Mouse (Mus musculus) CH12F3 (cell line): Measurements from ENCODE around the gene Ndufs4.
"Not testable (repeated sequence)": the region's sequence is repeated elsewhere in the genome, so short reads cannot be mapped to it uniquely, and the experiment has no call there.

ENCODE experiments used
- in situ Hi-C: fragments of 300-500 bp; cut with MboI; formaldehyde crosslinking; loops from 2 replicates; pipeline ENCODE4 v1.14.3; 2020; ENCODE audit warnings: low sequenced_read_pairs

Ndufs4 gene

DNA sequence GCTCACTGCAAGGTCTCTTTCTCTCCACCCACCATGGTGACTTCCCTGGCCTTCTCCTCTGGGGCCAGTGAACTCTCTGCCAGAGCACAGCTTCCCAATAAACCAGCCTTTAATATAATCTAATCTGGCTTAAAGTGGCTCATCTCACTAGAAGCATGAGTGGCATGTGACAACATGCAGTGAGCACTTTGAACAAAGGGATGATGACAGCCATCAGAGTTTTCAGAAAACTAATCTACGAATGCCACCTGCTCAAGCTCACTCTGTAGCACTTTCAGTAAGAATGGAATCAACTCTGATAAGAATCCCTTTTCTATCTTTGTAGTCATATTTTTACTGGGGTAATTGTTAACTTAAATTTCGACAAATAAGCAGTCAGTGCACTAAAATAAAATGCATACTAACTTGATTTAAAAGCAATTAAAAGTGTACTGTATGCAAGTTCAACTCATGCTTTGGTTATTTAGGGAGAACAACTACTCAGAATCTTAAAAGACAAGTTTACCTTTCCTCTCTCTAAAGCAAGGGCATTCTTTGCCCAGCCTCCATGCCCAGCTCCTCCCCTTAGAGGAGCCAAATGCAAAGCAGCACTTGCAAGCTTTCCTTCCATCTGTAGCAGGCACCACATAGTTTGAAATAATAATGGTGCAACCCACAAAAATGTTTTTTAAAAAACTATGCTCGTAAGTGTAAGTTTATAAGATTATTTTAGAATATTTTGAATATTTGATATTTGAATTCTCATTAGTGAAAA, 43.7 kb downstream of the Ndufs4 start:
- in situ Hi-C loops = no loop called here

DNA sequence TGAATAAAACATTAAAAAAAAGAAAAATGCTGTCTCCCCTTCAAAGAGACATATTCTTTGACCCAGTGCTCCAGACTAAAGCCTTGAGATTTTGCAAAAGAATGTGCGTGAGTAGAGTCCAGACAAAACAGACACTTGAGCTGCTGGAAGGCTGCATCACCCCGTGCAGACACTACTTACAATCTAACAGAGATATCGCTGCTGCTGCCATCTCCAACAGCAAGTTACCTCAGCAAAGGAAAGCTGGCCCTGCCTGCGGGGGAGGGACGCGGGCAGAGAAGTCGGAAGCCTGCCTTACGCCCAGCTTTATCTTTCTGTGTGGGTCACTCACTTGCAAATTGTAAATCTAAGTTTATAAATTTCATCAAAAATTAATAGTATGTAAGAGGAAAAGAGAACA, 45.1 kb downstream of the Ndufs4 start:
- in situ Hi-C loops = no loop called here

DNA sequence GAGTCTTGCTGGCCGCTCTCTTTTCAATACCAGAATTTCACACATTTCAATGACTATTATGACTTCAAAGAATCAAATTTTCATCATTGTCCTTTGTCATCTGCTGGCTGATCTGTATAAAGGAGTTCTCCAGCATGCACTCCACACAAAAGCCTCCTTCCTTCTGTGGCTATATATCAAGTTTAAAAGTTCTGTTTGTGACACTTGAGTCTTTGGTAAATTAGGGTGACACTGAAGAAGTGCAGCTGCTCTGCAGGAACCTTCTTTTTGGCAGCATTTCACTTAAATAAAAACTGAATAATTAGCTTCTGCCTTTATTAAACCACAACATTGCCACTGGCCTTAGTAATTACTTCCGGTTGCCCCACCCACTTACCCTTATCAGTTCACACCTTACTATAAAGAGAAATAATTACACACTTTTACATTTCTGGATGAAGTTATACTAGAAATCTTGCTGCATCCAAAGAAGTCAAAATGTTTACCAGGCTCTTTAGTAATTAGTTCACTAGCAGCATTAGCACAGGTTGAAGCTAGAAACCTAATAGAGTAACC, 68.1 kb downstream of the Ndufs4 start:
- in situ Hi-C loops = no loop called here

DNA sequence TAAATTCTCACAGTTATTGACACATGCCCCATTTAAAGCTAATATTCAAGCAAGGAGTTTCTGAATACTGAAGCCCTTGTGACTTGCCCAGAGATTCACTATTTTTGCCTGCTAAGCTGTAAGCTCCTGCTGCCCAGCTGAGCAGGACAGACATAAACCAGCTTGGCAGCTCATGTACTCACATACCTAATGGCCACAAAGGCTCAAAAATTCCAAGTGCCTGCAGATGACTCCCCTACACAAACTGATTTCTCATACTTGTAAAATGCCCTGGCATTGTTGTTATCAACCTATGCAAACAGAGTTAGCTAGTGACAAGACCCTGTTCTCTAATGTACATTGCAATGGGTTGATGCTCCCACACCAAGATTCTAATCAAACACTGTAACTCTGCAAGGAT, 68.9 kb downstream of the Ndufs4 start:
- in situ Hi-C loops = no loop called here

DNA sequence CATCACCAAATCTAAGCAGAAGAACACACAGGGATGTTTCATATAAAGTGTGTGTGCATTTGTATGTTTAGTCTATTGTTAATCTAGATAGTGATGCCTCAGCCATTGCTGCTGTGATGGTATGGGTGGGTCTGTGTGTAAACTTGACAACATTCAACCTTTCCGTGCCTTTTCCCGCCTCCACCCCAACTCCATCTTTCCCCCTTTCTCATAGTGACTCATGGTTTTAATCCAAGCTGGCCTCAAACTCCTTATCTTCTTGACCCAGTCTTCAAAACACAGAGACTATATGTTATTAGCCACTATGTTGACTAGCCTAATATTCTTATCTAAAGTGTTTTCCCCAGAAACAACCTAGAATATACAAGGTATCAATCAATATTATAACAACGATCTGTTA, 72.7 kb downstream of the Ndufs4 start:
- in situ Hi-C loops = no loop called here

DNA sequence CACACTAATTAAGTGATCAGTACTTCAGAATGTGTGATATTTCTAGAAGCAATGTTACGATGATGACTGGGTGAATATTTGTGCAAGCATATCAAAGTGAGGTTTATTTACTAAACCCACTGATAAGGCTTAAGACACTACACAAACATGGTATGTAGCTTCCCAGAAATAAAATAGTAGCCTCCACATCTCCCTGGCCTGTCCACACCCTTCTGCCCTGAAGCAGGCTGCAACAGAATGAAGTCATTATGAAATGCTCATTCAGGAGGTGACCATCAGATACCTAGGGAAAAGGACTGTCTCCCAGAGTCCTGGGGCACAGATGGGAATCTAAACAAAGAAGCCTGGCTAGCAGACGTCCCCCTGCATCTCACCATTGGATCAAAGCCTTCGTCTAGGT, 73.1 kb downstream of the Ndufs4 start:
- in situ Hi-C loops = no loop called here

DNA sequence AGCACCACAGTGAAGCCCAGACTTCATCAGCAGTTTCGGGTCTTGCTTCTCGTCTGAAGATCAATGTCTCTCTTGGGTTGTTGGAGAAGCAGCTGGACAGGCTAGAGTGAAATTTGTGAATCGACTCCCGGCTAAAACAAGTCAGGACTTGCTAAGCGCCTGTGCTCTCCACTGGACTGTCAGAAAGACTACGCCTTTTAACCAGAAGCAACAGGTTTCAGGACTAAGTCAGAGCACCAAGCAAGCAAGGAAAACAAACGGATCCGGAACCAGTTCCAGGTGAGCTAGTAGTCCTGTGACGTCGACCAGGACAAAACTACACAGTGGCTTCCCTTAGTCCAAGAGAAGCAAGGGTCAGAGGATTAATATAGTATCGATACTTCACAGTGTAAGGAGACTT, 77.5 kb downstream of the Ndufs4 start:
- in situ Hi-C loops = no loop called here

DNA sequence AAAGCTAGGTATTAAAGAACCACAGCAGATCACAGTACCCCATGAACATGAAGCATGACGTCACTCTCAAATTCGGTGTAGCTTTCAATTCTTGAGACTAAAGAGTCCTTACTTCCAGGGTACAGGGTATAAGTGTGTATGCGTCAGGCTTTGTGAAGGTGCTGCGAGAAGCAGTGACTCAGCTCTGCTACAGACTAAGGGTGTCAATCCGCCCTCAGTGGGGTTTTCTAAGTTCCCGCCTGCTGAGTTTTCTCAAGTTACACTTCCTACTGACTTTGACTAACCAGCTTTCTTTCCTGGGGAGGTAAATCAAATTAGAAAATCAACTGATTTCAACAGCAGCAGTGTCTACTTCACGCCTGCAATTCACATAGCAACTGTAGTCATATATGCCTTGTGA, 83.4 kb downstream of the Ndufs4 start:
- in situ Hi-C loops = no loop called here

DNA sequence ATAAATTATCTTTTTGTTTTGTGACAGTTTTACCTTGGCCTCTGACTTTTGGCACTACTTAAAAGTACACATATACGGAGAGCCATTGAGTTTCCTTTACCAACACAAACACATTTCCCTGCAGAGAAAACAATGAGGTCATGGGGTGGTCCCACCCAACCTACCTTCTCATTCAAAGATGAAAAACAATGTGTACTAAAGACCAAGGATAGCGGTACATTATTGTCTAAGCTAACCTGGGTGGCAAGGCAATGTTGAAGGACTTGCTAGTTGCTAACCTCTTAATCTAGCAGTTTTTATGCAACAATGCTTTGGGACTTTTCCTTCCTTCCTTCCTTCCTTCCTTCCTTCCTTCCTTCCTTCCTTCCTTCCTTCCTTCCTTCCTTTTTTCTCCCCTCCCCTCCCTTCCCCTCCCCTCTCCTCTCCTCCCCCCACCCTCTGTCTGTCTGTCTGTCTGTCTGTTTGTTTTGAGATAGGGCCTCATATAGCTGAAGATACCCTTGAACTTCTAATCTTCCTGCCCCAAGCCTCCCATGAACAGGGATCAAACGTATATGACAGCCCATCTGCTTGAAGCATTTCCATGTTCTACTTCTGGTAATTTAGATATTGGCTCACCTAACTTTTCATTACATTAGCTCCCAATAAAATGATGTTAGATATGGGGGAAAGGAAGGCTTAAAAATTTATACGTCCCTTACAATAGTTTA, 84.4 kb downstream of the Ndufs4 start:
- in situ Hi-C loops = no loop called here

DNA sequence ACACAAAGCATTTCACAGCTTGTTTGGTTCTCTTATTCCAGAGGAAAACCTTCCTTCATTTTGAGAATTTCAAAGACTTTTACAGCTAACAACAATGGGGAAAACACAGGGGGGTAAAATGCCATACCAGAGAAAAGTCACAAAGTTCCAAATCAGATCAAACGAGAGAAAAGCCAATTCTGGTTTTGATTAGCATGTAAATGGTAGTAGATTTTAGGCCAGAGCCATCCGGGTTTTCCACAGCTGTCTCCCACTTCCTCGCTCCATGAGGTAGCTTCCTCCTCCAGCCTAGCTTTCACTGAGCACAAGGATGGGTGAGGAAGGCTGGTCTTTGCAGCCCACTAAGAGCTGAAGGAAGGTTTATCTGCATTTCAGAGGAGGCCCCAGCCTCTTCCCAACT, 90.3 kb downstream of the Ndufs4 start:
- in situ Hi-C loops = no loop called here

DNA sequence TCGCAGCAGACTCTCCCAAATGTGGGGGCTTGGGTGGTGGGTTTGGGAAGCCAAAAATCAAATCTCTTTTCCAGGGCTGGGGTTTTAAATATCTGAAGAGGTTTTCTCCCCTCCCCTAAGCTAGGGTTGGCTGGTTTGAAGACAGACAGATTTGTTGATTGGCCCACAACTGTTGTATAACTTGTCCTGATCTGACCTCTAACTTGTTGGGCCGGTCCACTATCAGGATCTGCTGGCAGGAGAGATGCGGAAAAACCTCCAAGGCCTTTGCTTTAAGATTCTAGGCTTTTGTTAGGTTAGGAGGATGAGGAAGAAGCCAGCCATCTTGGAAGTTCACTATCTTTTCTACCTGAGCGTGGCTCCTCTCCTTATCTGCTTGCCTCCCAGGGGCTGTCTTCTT, 91.5 kb downstream of the Ndufs4 start:
- in situ Hi-C loops = no loop called here

DNA sequence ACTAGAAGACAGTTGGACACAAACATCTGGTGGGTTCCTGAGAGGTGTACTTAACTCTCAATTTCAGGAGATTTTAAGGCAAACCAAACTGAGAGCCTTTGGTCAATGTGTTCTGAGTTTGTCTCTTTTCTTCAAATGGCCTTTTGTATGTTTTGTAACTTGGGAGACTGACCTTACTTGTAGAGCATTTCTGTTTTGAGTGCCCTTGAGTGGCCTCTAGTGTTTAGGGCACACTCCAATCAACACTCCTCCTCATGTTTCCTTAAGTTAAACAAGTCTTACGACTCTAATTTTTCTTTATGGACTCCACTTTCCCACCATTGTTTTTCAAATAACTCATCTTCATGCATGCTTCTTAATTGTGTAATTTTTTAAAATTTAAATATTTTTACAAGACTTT, 98.6 kb downstream of the Ndufs4 start:
- in situ Hi-C loops = no loop called here

DNA sequence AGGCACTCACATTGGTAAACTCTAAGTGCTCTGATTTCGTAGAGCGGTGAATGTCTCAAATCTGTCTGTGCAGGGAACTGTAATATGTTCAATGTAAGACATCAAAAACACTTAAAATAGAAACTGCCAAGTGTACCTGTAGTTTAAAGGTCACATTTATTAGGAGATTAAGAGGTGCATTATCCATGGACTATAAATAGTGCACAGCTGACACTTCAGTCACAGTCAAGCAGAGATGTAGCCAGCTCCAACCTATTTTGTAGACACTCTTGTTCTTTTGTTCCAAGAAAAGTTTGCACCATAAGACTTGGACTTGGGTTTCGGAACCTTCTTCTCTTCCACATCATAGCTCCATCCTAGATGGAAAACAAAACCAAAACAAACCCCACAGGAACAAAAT, 99.5 kb downstream of the Ndufs4 start:
- in situ Hi-C loops = no loop called here

DNA sequence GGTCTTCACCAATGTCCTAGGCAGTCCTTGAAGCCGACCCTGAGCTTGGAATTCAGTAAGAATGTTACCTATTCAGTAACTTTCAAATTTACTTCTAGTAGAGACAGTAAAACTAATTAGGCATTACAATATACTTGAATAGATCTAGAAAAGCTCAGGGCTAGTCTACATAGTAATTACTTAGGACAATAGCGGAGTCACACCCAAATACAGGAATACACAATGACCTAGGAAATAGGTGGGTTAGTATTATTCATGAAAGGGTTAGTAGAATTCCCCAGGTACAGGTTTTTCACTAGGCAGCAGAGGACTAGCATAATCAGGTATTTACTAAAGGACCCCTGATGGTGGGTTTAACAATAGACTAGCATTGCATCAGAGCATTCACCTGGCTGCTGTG, 109.4 kb downstream of the Ndufs4 start:
- in situ Hi-C loops = not testable (repeated sequence)

DNA sequence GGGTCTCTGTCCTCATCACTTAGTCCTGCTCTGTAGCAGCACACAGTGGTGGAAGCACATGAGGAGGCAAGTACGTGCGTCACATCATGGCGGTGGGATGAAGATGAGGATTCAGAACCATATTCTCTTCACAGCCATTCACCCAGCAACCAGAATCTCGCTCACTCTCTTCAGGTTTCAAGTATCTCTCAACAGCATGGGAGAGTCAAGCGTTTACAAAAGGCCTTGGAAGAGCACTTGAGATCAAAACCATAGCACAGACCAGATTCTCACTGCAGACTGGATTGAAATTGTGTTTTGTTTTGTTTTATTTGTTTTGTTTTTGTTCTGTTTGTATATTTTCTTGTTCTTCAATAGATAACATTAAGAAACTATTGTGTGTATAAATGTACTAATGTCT, 110.8 kb downstream of the Ndufs4 start:
- in situ Hi-C loops = no loop called here

DNA sequence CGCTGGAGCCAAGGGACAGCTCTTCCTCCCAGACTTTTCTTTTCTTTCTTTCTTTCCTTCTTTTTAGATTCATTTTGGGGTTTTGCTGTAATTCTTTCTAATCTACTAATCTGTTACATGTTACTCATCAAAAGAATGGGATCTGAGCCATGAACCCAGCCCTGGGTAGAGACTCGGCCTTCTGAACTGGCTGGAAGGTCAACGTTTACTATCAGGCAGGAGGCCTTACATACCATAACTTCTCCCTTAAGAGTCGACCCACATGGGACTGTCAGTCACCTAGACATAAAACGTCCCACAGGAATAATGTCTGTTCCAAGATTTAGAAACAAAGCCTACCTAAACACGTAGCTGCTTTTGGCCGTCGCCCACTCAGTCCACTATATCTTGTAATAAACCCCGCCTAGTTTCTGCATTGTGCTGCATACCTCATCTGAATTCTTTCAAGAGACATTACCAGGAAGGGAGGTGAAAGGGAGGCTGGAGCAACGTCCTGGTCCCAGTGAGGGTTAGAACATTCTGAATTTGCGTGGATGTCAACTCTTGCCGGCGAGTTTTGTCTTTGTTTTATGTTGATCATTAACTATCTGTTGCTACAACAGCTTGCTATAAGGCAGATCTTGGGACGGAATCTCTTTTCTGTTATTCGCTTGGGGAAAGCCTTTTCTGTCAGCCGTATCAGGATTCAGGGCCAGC, 116.5 kb downstream of the Ndufs4 start:
- in situ Hi-C loops = no loop called here

DNA sequence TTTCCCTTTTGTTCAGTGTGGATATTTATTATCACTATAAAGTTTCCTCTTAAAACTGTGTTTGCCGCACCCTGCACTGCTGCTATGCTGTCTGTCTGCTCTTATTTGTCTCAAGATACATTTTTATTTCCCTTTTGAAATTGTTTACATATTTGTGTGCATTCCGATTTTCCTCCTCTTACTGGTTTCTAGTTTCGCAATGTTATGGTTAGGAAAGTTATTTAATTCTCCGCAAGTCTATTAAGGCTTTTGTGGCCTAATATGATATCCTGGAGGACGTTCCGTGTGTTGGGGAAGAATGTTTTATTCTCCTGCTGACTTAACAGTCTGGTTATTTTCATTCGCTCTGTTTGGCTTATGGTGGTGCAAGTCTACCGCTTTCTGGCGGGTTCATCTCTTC, 120.3 kb downstream of the Ndufs4 start:
- in situ Hi-C loops = no loop called here

DNA sequence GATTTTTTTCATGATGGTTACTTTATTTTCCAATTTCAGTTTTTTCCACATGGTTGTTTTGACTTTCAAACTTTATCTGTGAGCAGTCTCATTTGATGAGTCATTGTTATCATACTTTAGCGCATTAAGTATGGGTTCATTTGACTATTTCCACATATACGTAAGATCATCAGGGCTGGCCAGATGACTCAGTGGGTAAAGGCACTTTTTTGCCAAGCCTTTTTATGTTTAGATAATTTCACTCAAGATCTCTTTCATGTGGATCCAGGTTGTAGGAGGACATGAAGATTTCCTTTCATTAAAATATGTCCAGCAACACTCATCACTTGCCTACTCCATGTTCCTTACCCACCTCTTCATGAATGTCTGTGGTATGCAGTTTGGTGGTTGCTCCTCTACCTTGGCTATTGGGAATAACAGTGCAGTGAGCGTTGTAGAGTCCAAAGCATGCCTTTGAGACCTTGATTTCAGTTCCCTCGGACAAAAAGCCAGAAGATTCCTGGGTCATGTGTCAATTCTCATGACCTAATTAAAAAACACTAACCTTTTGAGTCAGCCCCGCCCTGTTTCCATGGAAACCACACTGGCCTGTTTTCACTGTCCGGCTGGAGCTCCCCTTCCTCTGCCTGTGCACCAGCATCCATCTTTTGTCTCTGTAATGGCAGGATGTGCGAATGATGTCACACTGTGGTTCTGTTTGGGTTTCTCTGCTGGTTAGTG, 127.4 kb downstream of the Ndufs4 start:
- in situ Hi-C loops = no loop called here

DNA sequence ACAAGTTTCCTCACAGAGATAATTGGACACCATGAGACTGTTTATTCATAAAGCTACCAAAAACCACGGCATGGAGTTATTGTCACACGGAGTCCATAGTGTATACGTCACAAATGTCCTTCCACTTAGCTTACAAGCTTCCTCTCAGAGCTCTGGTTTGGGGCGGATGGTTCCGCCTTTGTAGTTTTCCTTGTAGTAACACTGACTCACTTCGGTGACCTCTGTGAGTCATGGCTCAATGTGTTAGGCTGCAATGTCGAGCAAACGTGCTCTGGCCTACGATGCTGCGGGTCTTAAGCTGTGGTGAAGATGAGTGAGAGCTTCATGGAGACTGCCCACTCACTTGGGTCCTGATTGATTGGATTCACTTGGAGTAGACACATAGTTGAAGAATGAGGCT, 133.4 kb downstream of the Ndufs4 start:
- in situ Hi-C loops = no loop called here
